Mouse (Mus musculus) CH12.LX (cell line): ENCODE results near the gene Tmco3. TPM values are rescaled to one million over a fixed set of nuclear protein-coding genes. Genes with fewer than 3 reads are reported as not detected.

ENCODE experiments used
- DNase-seq: peaks from one replicate; pipeline ENCODE4 v3.0.0-alpha.2; 2013; ENCODE audit errors: extremely low read depth
- H3K27ac ChIP-seq: 2 replicates; pipeline ENCODE4 v1.5.1; 2012; ENCODE audit warnings: low read depth, mild to moderate bottlenecking, control low read depth, moderate library complexity; ENCODE audit not compliant: insufficient read depth
- H3K27me3 ChIP-seq: replicated peaks from 2 replicates; pipeline ENCODE3; 2012; ENCODE audit warnings: inconsistent platforms
- H3K36me3 ChIP-seq, 2 experiments: replicated peaks in 1 of 2; 2 replicates each; pipeline versions ENCODE3 to v1.6.1; 2012; ENCODE audit warnings: inconsistent platforms in 1 of 2, low read length in 1 of 2, mild to moderate bottlenecking in 1 of 2, mixed read lengths in 1 of 2, moderate library complexity in 1 of 2; ENCODE audit not compliant: control insufficient read depth in 1 of 2, insufficient read depth in 1 of 2
- H3K4me1 ChIP-seq, 2 experiments: 2 replicates each; pipeline ENCODE4 v1.6.1; 2012; ENCODE audit warnings: inconsistent platforms in 1 of 2, moderate library complexity in 1 of 2; ENCODE audit not compliant: insufficient read depth in 2 of 2, control insufficient read depth in 1 of 2
- H3K4me2 ChIP-seq: 2 replicates; pipeline ENCODE4 v1.6.1; 2012; ENCODE audit warnings: low read depth, mild to moderate bottlenecking, control low read depth; ENCODE audit not compliant: poor library complexity, insufficient read depth, severe bottlenecking
- H3K4me3 ChIP-seq, 3 experiments: fragments of 150-350 bp in 1 of 3; sonication (generic) in 1 of 3; replicated peaks in 1 of 3; 2 replicates each; pipeline versions ENCODE3 to v1.5.1; 2011 to 2012; ENCODE audit warnings: low read depth in 2 of 3, low read length in 2 of 3, mild to moderate bottlenecking in 2 of 3, moderate library complexity in 2 of 3, control low read depth in 1 of 3, improper control_type of control experiment in 1 of 3, inconsistent platforms in 1 of 3, mixed read lengths in 1 of 3; ENCODE audit not compliant: poor library complexity in 1 of 3
- H3K79me2 ChIP-seq: replicated peaks from 2 replicates; pipeline ENCODE4 v1.6.1; 2012; ENCODE audit warnings: mild to moderate bottlenecking, moderate library complexity; ENCODE audit not compliant: control insufficient read depth, poor library complexity, insufficient read depth, severe bottlenecking; ENCODE audit errors: extremely low read depth
- H3K9ac ChIP-seq: 2 replicates; pipeline ENCODE4 v1.6.1; 2012; ENCODE audit warnings: low read depth, mild to moderate bottlenecking, control low read depth, moderate library complexity; ENCODE audit not compliant: insufficient read depth
- H3K9me3 ChIP-seq: replicated peaks from 2 replicates; pipeline ENCODE3; 2012; ENCODE audit warnings: low read length, inconsistent platforms, mixed read lengths
- BHLHE40 ChIP-seq: IDR thresholded peaks from 2 replicates; pipeline ENCODE4 v1.6.1; 2011; ENCODE audit warnings: mild to moderate bottlenecking, low read depth, low read length, improper control_type of control experiment
- CHD2 ChIP-seq: IDR thresholded peaks from 2 replicates; pipeline ENCODE4 v1.6.1; 2011; ENCODE audit warnings: low read length, improper control_type of control experiment
- CTCF ChIP-seq, 2 experiments: IDR thresholded peaks in 1 of 2; conservative IDR thresholded peaks in 1 of 2; 2 replicates each; pipeline ENCODE4 v1.5.1; 2011 to 2012; ENCODE audit warnings: low read depth in 2 of 2, low read length in 2 of 2, improper control_type of control experiment in 1 of 2, inconsistent platforms in 1 of 2, mild to moderate bottlenecking in 1 of 2, moderate library complexity in 1 of 2
- E2F4 ChIP-seq: IDR thresholded peaks from 2 replicates; pipeline ENCODE4 v1.6.1; 2011; ENCODE audit warnings: low read depth, low read length, improper control_type of control experiment; ENCODE audit not compliant: insufficient replicate concordance
- EP300 ChIP-seq: IDR thresholded peaks from 2 replicates; pipeline ENCODE4 v1.6.1; 2011; ENCODE audit warnings: low read length, improper control_type of control experiment
- ETS1 ChIP-seq: conservative IDR thresholded peaks from 2 replicates; pipeline ENCODE4 v1.6.1; 2012; ENCODE audit warnings: low read depth, mild to moderate bottlenecking, inconsistent platforms, low read length, improper control_type of control experiment, moderate library complexity
- HCFC1 ChIP-seq: IDR thresholded peaks from 2 replicates; pipeline ENCODE4 v1.6.1; 2012; ENCODE audit warnings: low read depth, mild to moderate bottlenecking, inconsistent platforms, low read length, improper control_type of control experiment
- MAX ChIP-seq: IDR thresholded peaks from 2 replicates; pipeline ENCODE4 v1.6.1; 2011; ENCODE audit warnings: low read length, improper control_type of control experiment
- MXI1 ChIP-seq: IDR thresholded peaks from 2 replicates; pipeline ENCODE4 v1.6.1; 2011; ENCODE audit warnings: mild to moderate bottlenecking, low read depth, low read length, improper control_type of control experiment
- MYC ChIP-seq: IDR thresholded peaks from 2 replicates; pipeline ENCODE4 v1.6.1; 2011; ENCODE audit warnings: low read depth, mild to moderate bottlenecking, improper control_type of control experiment, low read length
- NRF1 ChIP-seq: IDR thresholded peaks from 2 replicates; pipeline ENCODE4 v1.6.1; 2014; ENCODE audit warnings: low read depth, mild to moderate bottlenecking, inconsistent platforms, low read length, improper control_type of control experiment, moderate library complexity
- RAD21 ChIP-seq: IDR thresholded peaks from 2 replicates; pipeline ENCODE4 v1.6.1; 2011; ENCODE audit warnings: low read depth, mild to moderate bottlenecking, low read length, improper control_type of control experiment, moderate library complexity
- SIN3A ChIP-seq: IDR thresholded peaks from 2 replicates; pipeline ENCODE4 v1.6.1; 2012; ENCODE audit warnings: low read length, improper control_type of control experiment, inconsistent platforms
- TBP ChIP-seq: conservative IDR thresholded peaks from 2 replicates; pipeline ENCODE4 v1.6.1; 2011; ENCODE audit warnings: low read depth, low read length, improper control_type of control experiment
- USF2 ChIP-seq: conservative IDR thresholded peaks from 2 replicates; pipeline ENCODE4 v1.6.1; 2011; ENCODE audit warnings: low read depth, low read length, improper control_type of control experiment
- ZMIZ1 ChIP-seq: IDR thresholded peaks from 2 replicates; pipeline ENCODE4 v1.6.1; 2012; ENCODE audit warnings: low read depth, mild to moderate bottlenecking, inconsistent platforms, low read length, improper control_type of control experiment
- ZNF384 ChIP-seq: IDR thresholded peaks from 2 replicates; pipeline ENCODE4 v1.6.1; 2012; ENCODE audit warnings: low read depth, low read length, improper control_type of control experiment, inconsistent platforms
- dilution Hi-C: fragments of 300-500 bp; cut with MboI; formaldehyde crosslinking; loops from 2 replicates; pipeline ENCODE4 v1.14.3; 2020; ENCODE audit warnings: low sequenced_read_pairs; ENCODE audit not compliant: extremely low pct_unique_long_range_greater_than_20kb, extremely low pct_ligation_motif_present
- in situ Hi-C: fragments of 300-500 bp; cut with MboI; formaldehyde crosslinking; loops from 3 replicates; pipeline ENCODE4 v1.14.3; 2019; ENCODE audit warnings: low sequenced_read_pairs, low pct_ligation_motif_present, low pct_unique_long_range_greater_than_20kb, mixed read lengths
- polyA plus RNA-seq: library from polyadenylated mRNA; unstranded; fragments of >175 nt; gene quantifications from 2 replicates; pipeline ENCODE4 v1.2.1, GENCODE M21; 2012; ENCODE audit warnings: low read depth; ENCODE audit not compliant: insufficient read length
- total RNA-seq, 2 experiments: library from RNA; depleted of rRNA; stranded (reverse); fragments of 300-350 nt in 1 of 2; fragments of >200 nt in 1 of 2; gene quantifications; 2 replicates each; pipeline ENCODE4 v1.2.3; 2012 to 2014

The Tmco3 gene
- total and polyA plus RNA-seq, 3 experiments, result 7.3 to 15.1 (median 10.1) TPM

DNA sequence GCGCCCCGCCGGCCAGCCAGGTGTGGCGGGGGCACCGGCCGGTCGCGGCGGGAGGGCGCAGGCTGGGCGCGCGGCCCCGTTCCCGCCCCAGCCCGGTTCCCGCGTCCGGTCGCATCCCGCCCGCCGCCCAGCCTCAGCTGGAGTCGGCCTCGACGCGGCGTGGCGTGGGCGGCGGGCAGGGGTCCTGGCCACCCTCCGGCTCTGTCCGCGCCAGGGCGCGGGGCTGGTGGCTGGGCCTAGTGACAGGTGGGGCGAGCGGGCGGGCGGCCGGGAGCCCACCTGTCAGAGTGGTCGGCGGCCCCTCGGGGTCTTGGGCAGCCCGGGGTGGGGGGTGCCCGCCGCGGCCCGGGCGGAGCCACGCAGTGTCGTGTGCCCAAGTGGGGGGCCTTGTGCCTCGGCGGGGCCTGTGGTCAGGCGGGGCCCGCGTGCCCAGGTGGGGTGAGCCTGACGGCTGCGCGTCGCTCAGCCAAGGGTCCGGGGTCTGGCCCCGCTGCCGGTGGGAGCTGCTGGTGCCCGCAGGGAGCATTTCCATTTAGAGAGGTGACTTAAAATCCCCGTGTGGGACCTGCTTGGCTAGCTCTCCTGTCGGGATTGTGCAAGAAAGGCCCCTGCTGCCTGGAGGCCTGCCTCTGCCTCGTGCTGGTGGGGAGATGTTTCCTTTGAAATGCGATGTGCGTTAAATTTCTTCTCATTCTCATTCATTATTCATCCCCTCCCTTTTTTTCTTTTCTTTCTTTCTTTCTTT, 51.1 kb downstream of the Tmco3 start:
- Histone ChIP-seq H3K4me1 (peaks cover 20 to 52% of the 10 kb centered on the region in 2 experiments), H3K79me2 (peaks cover 51% of the 10 kb centered on the region), H3K27me3 (no peaks in the 10 kb centered on the region), H3K9me3 (no peaks in the 10 kb centered on the region), H3K4me3 (peak overlapping the region; percentile 76 to 97 (median 86)), H3K9ac (peak overlapping the region; percentile 99), H3K36me3 (peaks cover 20 to 40% of the 10 kb centered on the region in 2 experiments), H3K27ac (peak overlapping the region; percentile 38; the same call in 1 of the 2 replicates), H3K4me2 (peak overlapping the region; percentile 74)
- dilution Hi-C loops (no loop called here), in situ Hi-C loops (no loop called here)
- DNase-seq, result no peak
- TF ChIP-seq MYC (peak; percentile 71), CTCF (conservative IDR thresholded peaks at IDR 0.05 in 1 of 2, IDR thresholded peaks at IDR 0.05 in 1 of 2; ENCODE audit: low read depth in 2 of 2, low read length in 2 of 2) (no peak), CHD2 (no peak), RAD21 (no peak), MAX (peak; percentile 57; the same call in 1 of the 2 replicates), ETS1 (no peak), EP300 (no peak), ZMIZ1 (no peak), E2F4 (no peak), ZNF384 (no peak), BHLHE40 (peak; percentile 26; the same call in 1 of the 2 replicates), SIN3A (peak; percentile 65; the same call in 1 of the 2 replicates), NRF1 (peak; percentile 29; the same call in 1 of the 2 replicates), TBP (no peak), MXI1 (peak; percentile 55; the same call in 1 of the 2 replicates), USF2 (no peak)

DNA sequence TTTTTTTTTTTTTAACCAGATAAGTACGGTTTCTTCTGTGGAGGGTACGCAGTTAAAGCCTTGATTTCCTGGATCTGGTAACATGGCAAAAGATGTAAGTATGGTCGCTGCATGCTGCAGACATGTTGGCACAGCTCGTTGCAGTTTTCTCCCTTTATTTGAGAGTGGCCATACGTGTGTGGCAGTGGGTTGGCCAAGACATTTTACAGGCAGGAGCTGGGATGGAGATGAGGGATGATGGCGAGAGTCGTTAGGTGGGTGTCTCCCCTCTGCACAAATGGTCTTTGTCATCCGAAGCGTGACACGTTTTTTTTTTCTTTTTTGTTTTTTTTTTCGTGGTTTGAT, 51.6 kb downstream of the Tmco3 start:
- Histone ChIP-seq H3K4me3 (peak overlapping the region; percentile 76 to 97 (median 86)), H3K36me3 (peaks cover 25 to 45% of the 10 kb centered on the region in 2 experiments), H3K27me3 (no peaks in the 10 kb centered on the region), H3K4me2 (peak overlapping the region; percentile 74), H3K9ac (peak overlapping the region; percentile 99), H3K27ac (peak overlapping the region; percentile 37; the same call in 1 of the 2 replicates), H3K79me2 (peaks cover 57% of the 10 kb centered on the region), H3K4me1 (peaks cover 25 to 57% of the 10 kb centered on the region in 2 experiments), H3K9me3 (no peaks in the 10 kb centered on the region)
- TF ChIP-seq MYC (no peak), CTCF (conservative IDR thresholded peaks at IDR 0.05 in 1 of 2, IDR thresholded peaks at IDR 0.05 in 1 of 2; ENCODE audit: low read depth in 2 of 2, low read length in 2 of 2) (no peak), MXI1 (0 out of 2 replicates have a peak, but pooled peaks have one; percentile 12), E2F4 (no peak), SIN3A (peak; percentile 53; the same call in 1 of the 2 replicates), HCFC1 (no peak), USF2 (no peak), ZNF384 (peak; percentile 36; the same call in 1 of the 2 replicates)
- DNase-seq, result peak; percentile 45
- in situ Hi-C loops (no loop called here), dilution Hi-C loops (no loop called here)
